Mouse (Mus musculus) embryo, embryonic 10 days (tissue): ENCODE data around the gene Rabl6.
"Not testable (repeated sequence)": the region's sequence is repeated elsewhere in the genome, so short reads cannot be mapped to it uniquely, and the experiment has no call there.

Experiments
- DNase-seq: peaks from one replicate; pipeline ENCODE4 v3.0.0-alpha.2; 2015; ENCODE audit warnings: low spot score

Gene Rabl6

DNA sequence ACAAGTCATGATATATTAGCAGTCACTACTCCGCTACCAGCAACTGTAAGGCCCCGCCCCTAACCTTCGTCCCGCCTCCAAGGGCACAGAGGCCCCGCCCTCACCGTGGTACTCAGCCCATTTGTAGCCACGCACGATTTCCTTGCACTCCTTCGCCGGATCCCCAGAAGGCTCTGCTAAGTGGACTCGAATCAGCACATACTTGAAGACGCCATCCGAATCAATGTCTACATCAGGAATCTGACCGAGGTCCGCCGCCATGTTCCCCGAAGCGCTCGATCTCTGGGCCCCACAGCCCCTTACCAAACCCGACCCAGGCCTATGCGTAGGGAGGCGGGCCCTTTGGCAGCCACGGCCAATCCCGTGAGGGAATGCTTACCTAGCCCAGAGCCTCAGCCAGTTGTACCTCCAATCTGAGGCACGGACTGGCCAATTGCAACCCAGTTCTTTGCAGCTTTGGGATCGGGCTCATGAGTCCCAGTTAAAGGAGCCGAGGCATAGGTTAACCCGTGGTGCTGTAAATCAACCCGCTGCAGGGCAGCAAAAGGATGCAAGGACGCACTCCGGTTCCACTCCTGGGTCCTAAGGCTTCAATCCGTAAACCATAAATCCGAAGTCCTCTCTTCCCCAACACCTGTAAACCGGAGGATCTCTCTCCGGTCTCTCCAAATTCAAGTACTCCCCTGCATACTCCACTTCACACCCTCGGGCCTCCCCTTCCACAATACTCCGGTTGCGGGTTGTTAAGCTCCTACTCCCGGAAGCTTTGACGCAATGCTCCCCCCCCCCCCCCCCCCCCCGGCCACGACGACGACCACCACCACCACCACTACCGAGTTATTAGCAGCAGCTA, 33.5 kb downstream of the Rabl6 start, which contains the start of the genes Mamdc4 and Phpt1:
Gene Mamdc4 (minus strand): TSS at position 267 of the 853 bp plus-strand sequence.
Gene Phpt1 (minus strand): TSS at position 646 of the 853 bp plus-strand sequence.
- DNase-seq, result peak; percentile 99

- no peak for DNase-seq
These were observed 34.2 kb downstream of the Rabl6 start for GRCm38 (mm10) chr2:25574136-25574535.

DNA sequence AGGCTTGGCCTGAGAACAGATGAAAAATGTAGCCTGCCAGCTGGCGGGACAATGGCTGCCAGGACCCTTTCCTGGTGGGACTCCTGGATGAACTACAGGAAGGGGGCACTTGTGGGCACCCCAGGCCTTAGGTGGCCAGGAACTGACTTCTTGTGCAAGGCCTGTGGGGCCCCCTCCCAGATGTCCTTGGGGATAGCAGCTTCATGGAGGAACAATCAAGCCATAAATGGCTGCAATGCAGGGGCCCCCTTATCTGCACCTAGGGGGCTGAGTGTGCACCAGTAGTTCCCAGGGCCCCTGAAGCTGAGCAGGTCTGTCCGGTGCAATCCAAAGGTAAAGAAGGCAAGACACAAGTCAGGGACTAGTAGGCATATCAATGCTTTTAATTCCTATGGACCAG, 35.3 kb downstream of the Rabl6 start:
- DNase-seq, result no peak

GRCm38 (mm10) chr2:25571221-25571620, 37.1 kb downstream of the Rabl6 start:
- DNase-seq, result no peak

DNA sequence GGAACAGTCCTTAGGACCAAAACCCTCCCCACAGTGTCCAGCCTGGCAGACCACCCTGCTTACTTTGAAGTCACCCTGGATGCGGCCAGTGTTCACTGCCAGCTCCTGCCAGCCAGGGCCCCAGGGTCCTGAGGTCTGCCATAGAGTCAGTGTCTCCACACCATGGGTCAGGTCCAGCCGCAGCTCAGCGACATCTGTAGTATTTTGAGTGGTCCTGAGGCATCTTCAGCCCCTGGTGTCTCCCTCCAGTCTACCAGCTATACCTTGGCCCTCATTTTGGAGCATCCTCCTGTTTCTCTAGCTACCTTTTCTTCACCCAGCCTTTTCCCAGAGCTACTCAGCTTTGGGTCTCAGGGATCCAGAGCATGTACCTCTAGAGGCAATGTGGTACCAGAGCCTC, 39.0 kb downstream of the Rabl6 start:
- no peak for DNase-seq

- DNase-seq, result no peak
These were observed 39.8 kb downstream of the Rabl6 start for GRCm38 (mm10) chr2:25568473-25569019.

DNA sequence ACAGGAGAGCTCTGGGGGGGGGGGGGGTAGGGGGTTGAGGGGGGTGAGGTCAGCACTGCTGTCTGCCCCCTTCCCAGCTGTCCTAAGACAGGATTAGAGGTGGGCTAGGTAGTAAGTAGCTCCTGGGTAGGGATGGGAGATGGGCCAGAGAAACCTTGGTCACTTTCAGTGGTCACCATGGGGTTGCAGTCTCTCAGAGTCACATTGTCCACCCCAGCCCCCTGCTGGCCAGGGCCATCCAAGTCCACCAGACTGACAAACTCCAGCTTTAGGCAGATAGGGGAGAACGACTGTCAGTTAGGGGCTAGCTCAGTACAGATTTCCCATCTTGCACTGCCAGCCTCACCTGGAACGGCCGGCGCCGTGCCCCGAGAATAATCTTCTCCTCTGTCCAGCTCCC, 41.8 kb downstream of the Rabl6 start:
- peak; percentile 27 for DNase-seq

- DNase-seq, result no peak
These were observed 42.6 kb downstream of the Rabl6 start for GRCm38 (mm10) chr2:25565741-25566140.

- DNase-seq, result no peak
These were observed 46.4 kb downstream of the Rabl6 start for GRCm38 (mm10) chr2:25561946-25562345.

DNA sequence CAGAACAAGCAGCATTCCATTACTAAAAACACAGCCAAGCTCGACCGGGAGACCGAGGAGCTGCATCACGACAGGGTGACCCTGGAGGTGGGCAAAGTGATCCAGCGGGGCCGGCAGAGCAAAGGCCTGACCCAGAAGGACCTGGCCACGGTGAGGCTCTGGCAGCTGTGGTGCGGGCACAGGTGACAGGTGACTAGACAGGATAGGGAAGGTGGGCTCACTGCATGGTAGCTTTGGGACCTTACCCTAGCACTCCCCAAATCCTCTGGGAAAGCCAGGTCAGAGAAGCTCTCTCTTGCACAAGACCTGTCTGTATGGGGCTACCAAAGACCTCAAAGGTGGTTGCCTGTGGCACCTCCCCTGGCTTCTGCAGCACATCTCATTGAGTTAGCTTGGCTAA, 47.8 kb downstream of the Rabl6 start:
- DNase-seq, result no peak

GRCm38 (mm10) chr2:25558774-25559173, 49.5 kb downstream of the Rabl6 start:
- DNase-seq, result no peak

GRCm38 (mm10) chr2:25557964-25558360, 50.4 kb downstream of the Rabl6 start:
- DNase-seq, result no peak

- peak; percentile 95 for DNase-seq
These were observed 50.9 kb downstream of the Rabl6 start, which contains the start of gene Edf1 for GRCm38 (mm10) chr2:25557221-25557963. TSS of gene Edf1 (plus strand) at chr2:25557847.

GRCm38 (mm10) chr2:25556296-25556695, 52.0 kb downstream of the Rabl6 start:
- DNase-seq, result no peak

GRCm38 (mm10) chr2:25555479-25555878, 52.8 kb downstream of the Rabl6 start:
- DNase-seq, result not testable (repeated sequence)

GRCm38 (mm10) chr2:25553171-25553786, 55.0 kb downstream of the Rabl6 start:
- DNase-seq, result not testable (repeated sequence)

- DNase-seq, result peak; percentile 56
These were observed 57.1 kb downstream of the Rabl6 start for GRCm38 (mm10) chr2:25551186-25551585.

- no peak for DNase-seq
These were observed 59.0 kb downstream of the Rabl6 start for GRCm38 (mm10) chr2:25549021-25549991.

DNA sequence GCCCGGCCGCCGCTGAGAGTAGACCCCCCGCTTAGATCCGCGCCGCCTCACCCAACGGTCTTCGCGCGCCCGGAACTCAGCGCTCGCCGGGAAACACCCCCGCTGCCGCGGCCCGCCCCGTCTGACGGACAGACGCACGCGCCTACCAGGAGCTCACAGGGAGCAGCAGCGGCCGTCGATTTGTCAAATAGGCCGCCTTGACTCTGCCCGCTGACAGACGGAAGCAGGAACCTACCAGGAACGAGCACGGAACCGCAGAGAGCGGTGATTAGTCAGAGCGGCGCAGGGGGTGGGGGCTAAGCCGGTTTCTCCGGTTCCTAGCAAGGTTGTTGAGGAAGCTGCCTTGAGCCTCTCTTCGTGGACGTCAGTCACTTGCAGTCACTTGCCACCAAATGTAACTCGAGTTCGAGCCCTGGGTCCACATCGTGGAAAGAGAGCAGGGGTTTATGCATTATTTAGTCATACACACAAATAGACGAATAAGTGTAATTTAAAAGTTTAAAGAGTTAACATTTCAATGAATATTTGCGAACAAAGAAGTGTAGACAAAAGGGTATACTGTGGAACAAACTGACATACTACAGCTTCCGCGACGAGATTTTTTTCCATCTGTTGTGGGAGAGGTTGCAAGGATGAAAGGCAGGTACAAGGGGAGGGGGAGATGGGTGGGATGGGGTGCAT, 61.4 kb downstream of the Rabl6 start, which contains the start of gene Traf2:
Gene Traf2 (minus strand): TSS at position 130 of the 681 bp plus-strand sequence.
- DNase-seq, result peak; percentile 99
